Mouse (Mus musculus) olfactory bulb, adult 2 months (tissue): ENCODE measurements around the gene Lpin2. TPM values are rescaled to one million over a fixed set of nuclear protein-coding genes. Genes with fewer than 3 reads are reported as not detected.

Source experiments
- H3K27ac ChIP-seq: fragments of 200-500 bp; 2 replicates; pipeline ENCODE4 v1.5.1; 2012; ENCODE audit warnings: low read depth, low read length; ENCODE audit not compliant: insufficient read depth
- H3K4me1 ChIP-seq: fragments of 200-500 bp; 2 replicates; pipeline ENCODE4 v1.6.1; 2012; ENCODE audit warnings: low read length; ENCODE audit not compliant: control insufficient read depth, insufficient read depth
- H3K4me3 ChIP-seq: fragments of 200-500 bp; 2 replicates; pipeline ENCODE4 v1.5.1; 2012; ENCODE audit warnings: mild to moderate bottlenecking, low read depth, low read length, moderate library complexity; ENCODE audit not compliant: insufficient read depth
- CTCF ChIP-seq: fragments of 200-500 bp; IDR thresholded peaks from 2 replicates; pipeline ENCODE4 v1.5.1; 2012; ENCODE audit warnings: low read depth, mild to moderate bottlenecking, low read length, moderate library complexity; ENCODE audit not compliant: insufficient read depth
- POLR2A ChIP-seq: fragments of 200-500 bp; IDR thresholded peaks from 2 replicates; pipeline ENCODE4 v1.6.1; 2012; ENCODE audit warnings: mild to moderate bottlenecking, low read depth, low read length, moderate library complexity; ENCODE audit not compliant: insufficient read depth
- WGBS: fragments of 180-500 bp; shearing (Covaris S2); methylation state at CpG from one replicate; pipeline ENCODE4 v1.1.7; 2018; 5-methylcytosine and 5-hydroxymethylcytosine counted together
- polyA plus RNA-seq: library from polyadenylated mRNA; stranded (reverse); fragments of >200 nt; gene quantifications from 2 replicates; pipeline ENCODE4 v1.2.4, GENCODE M21; 2012; ENCODE audit warnings: low replicate concordance; ENCODE audit not compliant: missing spikeins, insufficient read depth, insufficient read length

Lpin2 gene
- polyA plus RNA-seq, 1 experiment, result not detected

- no peak overlapping the region for H3K27ac ChIP-seq
- H3K4me1 ChIP-seq, result peaks cover 4% of the 10 kb centered on the region
- H3K4me3 ChIP-seq, result no peak overlapping the region
- 94% methylated on average over 4 of the region's 4 CpGs for WGBS
- no peak for TF ChIP-seq POLR2A
- no peak for TF ChIP-seq CTCF
Measured at GRCm38 (mm10) chr17:71233210-71233609, 50.9 kb downstream of the Lpin2 start.

GRCm38 (mm10) chr17:71234041-71234594, 51.8 kb downstream of the Lpin2 start:
- TF ChIP-seq CTCF, result no peak
- TF ChIP-seq POLR2A, result no peak
- peaks cover 4% of the 10 kb centered on the region for H3K4me1 ChIP-seq
- no peak overlapping the region for H3K4me3 ChIP-seq
- no peak overlapping the region for H3K27ac ChIP-seq
- 83% methylated on average over 12 of the region's 12 CpGs for WGBS

GRCm38 (mm10) chr17:71235229-71235958, 53.0 kb downstream of the Lpin2 start:
- H3K4me1 ChIP-seq, result no peaks in the 10 kb centered on the region
- no peak for TF ChIP-seq POLR2A
- H3K27ac ChIP-seq, result no peak overlapping the region
- no peak overlapping the region for H3K4me3 ChIP-seq
- WGBS, result 86% methylated on average over 12 of the region's 12 CpGs

- Histone ChIP-seq H3K27ac (no peak overlapping the region), H3K4me1 (no peaks in the 10 kb centered on the region), H3K4me3 (no peak overlapping the region)
- TF ChIP-seq CTCF (no peak), POLR2A (no peak)
- 97% methylated on average over 7 of the region's 7 CpGs for WGBS
Measured at GRCm38 (mm10) chr17:71238494-71238893, 56.1 kb downstream of the Lpin2 start.

GRCm38 (mm10) chr17:71240811-71241210, 58.5 kb downstream of the Lpin2 start:
- TF ChIP-seq POLR2A, result no peak
- TF ChIP-seq CTCF, result no peak
- Histone ChIP-seq H3K27ac (no peak overlapping the region), H3K4me3 (no peak overlapping the region), H3K4me1 (no peaks in the 10 kb centered on the region)
- whole genome bisulfite sequencing, result 90% methylated on average over 9 of the region's 9 CpGs

- Histone ChIP-seq H3K4me1 (no peaks in the 10 kb centered on the region), H3K27ac (no peak overlapping the region), H3K4me3 (no peak overlapping the region)
- WGBS, result 98% methylated on average over 7 of the region's 7 CpGs
- TF ChIP-seq POLR2A, result no peak
- no peak for TF ChIP-seq CTCF
Measured at GRCm38 (mm10) chr17:71242666-71243065, 60.3 kb downstream of the Lpin2 start.

- no peak overlapping the region for H3K4me3 ChIP-seq
- TF ChIP-seq CTCF (no peak), POLR2A (no peak)
- 98% methylated on average over 15 of the region's 15 CpGs for WGBS
- H3K4me1 ChIP-seq, result no peaks in the 10 kb centered on the region; the same call in 1 of the 2 replicates
- no peak overlapping the region for H3K27ac ChIP-seq
Measured at GRCm38 (mm10) chr17:71245133-71245532, 62.8 kb downstream of the Lpin2 start.

GRCm38 (mm10) chr17:71246022-71246421, 63.7 kb downstream of the Lpin2 start:
- WGBS, result 88% methylated on average over 4 of the region's 4 CpGs
- no peak for TF ChIP-seq POLR2A
- no peak for TF ChIP-seq CTCF
- no peak overlapping the region for H3K27ac ChIP-seq

GRCm38 (mm10) chr17:71248963-71249362, 66.6 kb downstream of the Lpin2 start:
- WGBS, result 74% methylated on average over 6 of the region's 6 CpGs
- peaks cover 16% of the 10 kb centered on the region for H3K4me1 ChIP-seq
- no peak overlapping the region for H3K27ac ChIP-seq

More at GRCm38 (mm10) chr17:71246022-71246421, 63.7 kb downstream of the Lpin2 start:
- H3K4me1 ChIP-seq, result peaks cover 2% of the 10 kb centered on the region
- no peak overlapping the region for H3K4me3 ChIP-seq

DNA sequence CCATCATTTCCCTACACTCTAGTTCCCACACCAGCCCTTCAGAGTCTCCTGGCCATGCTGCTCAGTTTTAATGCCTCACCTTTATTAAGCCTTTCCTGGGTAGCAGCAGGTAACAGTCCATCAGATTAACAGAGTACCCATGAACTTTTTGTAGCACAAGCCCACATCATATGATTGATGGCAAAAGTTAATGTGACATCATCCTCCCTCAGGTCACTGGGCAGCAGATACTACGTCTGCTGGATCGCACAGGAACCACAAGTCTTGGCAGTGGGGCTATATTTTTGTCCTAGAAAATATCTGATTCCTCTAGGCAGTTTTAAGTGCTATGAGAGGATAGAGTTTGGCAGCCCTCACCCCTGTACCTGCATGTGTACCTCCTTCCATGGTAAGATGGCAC, 67.7 kb downstream of the Lpin2 start:
- no peak overlapping the region for H3K27ac ChIP-seq
- 93% methylated on average over 2 of the region's 2 CpGs for WGBS
- H3K4me3 ChIP-seq, result no peak overlapping the region
- peaks cover 21% of the 10 kb centered on the region for H3K4me1 ChIP-seq
- TF ChIP-seq POLR2A (no peak), CTCF (no peak)

More at GRCm38 (mm10) chr17:71248963-71249362, 66.6 kb downstream of the Lpin2 start:
- no peak overlapping the region for H3K4me3 ChIP-seq
- no peak for TF ChIP-seq CTCF
- TF ChIP-seq POLR2A, result no peak
